Mouse (Mus musculus): Measurements from ENCODE around the gene Csdc2.
"Not testable (repeated sequence)": the region's sequence is repeated elsewhere in the genome, so short reads cannot be mapped to it uniquely, and the experiment has no call there.

The Csdc2 gene

GRCm38 (mm10) chr15:81954151-81954583 is 17.6 kb downstream of the Csdc2 start:
- DNase-seq (ENCODE audit: extremely low spot score, low spot score): no peak

- no peak for DNase-seq (ENCODE audit: extremely low spot score, low spot score)
Measured at GRCm38 (mm10) chr15:81954716-81955115, 18.2 kb downstream of the Csdc2 start.

DNA sequence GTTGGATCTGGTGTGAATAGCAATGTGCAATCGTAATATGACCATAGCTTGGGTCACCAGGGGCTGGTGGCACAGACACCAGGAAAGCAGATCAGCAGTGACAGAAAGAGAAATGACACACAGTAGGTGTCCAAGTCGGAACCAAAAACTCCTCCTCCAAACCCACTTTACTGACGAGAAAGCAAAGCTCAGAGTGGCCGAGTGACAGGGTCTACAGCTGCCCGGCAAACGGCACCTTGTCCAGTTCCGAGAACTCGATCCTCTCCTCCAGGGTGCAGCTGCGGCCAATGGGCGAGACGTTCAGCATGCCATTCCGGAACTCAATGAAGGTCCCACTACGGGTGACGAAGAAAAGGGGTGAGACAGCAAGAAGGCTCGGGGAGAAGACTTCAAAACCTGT is 18.9 kb downstream of the Csdc2 start:
- no peak for DNase-seq (ENCODE audit: extremely low spot score, low spot score)

DNA sequence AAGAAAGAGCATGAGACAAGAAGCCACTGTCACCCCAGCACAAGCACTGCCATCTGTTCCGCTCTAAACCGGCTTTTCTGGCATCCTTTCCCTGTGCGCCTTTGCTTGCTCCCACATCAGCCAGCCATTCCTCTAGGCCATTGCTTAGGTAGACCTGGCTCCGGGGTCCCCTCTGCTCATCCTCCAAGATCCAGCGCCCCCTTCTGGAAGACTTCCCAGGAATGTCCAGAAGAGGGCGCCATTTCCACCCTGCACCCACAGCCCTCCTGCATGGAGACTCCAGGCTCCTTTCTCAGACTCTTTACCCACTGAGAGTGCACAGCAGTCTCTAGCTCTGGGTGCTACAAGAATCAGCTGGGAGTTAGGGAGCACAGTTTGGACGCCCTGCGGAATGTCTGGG is 19.9 kb downstream of the Csdc2 start:
- peak; percentile 57 for DNase-seq (ENCODE audit: extremely low spot score, low spot score)

DNA sequence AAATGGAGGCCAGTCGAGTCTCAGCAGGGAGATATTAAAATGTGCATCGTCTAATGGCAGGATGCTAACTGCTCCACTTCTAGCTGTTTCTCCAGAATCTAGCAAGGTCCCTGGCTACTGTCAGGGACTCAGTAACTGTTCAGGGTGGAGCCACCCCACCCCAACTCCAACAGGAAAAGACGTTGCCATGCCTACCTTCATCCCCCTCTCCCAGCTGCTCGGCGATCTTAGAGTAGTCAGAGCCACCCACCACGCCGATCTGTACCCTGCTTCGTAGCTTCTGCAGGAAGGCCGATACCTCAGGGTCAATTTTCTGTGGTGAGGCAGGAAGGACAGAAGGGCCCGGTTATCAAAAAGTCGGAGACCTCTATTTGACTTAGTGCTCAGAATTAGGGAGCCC is 21.0 kb downstream of the Csdc2 start:
- no peak for DNase-seq (ENCODE audit: extremely low spot score, low spot score)

GRCm38 (mm10) chr15:81958906-81959305 is 22.3 kb downstream of the Csdc2 start:
- no peak for DNase-seq (ENCODE audit: extremely low spot score, low spot score)

DNA sequence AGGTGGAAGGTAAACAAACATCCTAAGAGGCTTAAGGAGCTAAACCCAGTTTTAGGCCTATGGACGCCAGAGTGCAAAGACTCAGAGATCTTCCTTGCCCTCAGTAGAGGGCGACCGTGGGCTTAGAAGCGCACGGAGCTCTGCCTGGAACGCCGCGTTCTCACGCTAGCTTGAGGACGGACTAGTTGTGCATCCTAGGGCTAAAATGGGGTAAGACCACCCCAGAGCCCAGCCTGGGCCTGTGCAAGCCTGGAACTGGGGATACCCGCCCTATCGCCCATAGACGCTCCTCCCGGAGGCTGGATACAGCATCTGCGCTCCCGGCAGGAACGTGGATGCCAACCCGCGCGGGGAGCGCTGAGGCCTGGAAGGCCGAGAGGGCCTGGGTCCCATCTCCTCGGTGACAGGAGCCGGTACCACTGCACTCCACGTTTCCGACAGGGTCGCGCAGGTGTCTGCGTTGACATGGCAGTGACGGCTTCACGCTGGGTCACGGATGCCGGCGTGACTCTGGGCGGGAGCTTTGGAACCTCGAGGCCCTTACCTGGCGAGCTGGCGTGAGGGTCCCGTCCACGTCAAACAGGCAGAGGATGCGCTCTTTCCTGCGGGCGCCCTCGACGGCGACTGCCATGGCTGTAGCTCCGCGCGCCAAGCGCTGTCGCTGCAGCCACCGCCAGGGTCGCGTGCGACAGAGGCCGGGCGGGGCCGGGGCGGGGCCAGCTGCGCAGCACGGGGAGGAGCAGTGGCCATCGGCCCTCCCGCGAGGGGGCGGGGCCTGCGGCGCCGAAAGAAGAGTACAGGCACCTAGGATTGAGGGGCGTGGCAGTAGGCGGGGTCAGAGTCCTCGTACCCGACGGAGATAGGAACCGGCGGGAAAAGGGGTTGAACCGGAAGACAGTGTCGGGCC is 23.9 kb downstream of the Csdc2 start, which contains the start of gene Pmm1:
Gene Pmm1 (minus strand): TSS at position 760 of the 907 bp plus-strand sequence.
- peak; percentile 99 for DNase-seq (ENCODE audit: extremely low spot score, low spot score)

- DNase-seq (ENCODE audit: extremely low spot score, low spot score): no peak
Measured at GRCm38 (mm10) chr15:81961078-81961451, 24.5 kb downstream of the Csdc2 start.

GRCm38 (mm10) chr15:81964262-81964661 is 27.7 kb downstream of the Csdc2 start:
- no peak for DNase-seq (ENCODE audit: extremely low spot score, low spot score)

DNA sequence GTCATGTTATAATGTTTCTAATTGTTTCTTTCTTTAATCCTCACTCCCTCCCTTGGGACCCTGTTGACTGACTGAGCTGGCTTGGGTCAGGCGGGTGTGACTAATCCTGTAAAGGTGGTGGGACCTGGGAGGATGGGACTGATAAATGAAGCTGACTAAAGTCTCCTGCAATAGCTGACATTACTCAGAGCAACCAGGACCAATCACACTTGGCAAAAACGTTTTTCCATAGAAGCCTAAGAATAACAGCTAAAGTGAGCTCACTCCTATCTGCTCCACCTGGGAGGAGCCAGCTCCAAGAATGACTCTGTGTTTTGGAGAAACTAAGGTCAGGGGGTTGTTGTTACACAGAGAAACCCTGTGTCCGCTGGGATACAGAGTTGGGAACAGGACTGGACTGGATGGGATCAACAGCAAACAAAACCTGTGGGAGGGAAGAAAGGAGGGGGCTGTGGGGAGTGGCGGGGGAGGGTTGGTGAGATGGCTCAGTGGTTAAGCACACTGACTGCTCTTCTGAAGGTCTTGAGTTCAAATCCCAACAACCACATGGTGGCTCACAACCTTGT is 28.5 kb downstream of the Csdc2 start:
- DNase-seq (ENCODE audit: extremely low spot score, low spot score): no peak

- DNase-seq (ENCODE audit: extremely low spot score, low spot score): no peak
Measured at GRCm38 (mm10) chr15:81966062-81966829, 29.7 kb downstream of the Csdc2 start.

- DNase-seq (ENCODE audit: extremely low spot score, low spot score): no peak
Measured at GRCm38 (mm10) chr15:81967821-81968220, 31.3 kb downstream of the Csdc2 start.

GRCm38 (mm10) chr15:81968447-81968846 is 31.9 kb downstream of the Csdc2 start:
- DNase-seq (ENCODE audit: extremely low spot score, low spot score): no peak

GRCm38 (mm10) chr15:81969173-81969572 is 32.6 kb downstream of the Csdc2 start:
- DNase-seq (ENCODE audit: extremely low spot score, low spot score): no peak

GRCm38 (mm10) chr15:81969635-81970034 is 33.1 kb downstream of the Csdc2 start:
- not testable (repeated sequence) for DNase-seq (ENCODE audit: extremely low spot score, low spot score)

- DNase-seq (ENCODE audit: extremely low spot score, low spot score): not testable (repeated sequence)
Measured at GRCm38 (mm10) chr15:81970498-81970897, 33.9 kb downstream of the Csdc2 start.

GRCm38 (mm10) chr15:81975156-81975555 is 38.6 kb downstream of the Csdc2 start:
- DNase-seq (ENCODE audit: extremely low spot score, low spot score): not testable (repeated sequence)

DNA sequence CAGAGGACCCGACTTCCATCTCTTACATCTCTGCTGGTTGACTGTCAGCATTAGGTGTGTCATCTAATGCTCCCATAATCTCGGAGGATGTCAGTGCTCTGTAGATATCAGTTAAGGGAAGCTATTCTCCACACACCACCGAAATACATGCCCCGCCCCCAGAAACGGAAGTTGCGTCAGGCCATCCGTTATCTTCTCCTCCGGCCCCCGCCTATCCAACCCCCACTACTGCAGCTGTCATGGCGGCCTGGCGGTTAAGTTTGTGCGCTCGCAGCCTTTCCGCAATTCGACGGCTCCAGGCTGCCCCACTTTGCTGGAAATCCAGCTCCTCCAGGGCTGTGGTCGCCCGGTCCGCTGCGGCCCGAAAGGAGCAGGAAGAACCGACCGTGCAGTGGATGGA is 43.8 kb downstream of the Csdc2 start, which contains the start of gene 1700029P11Rik:
Gene 1700029P11Rik (plus strand): TSS at position 220 of the 400 bp plus-strand sequence.
- DNase-seq (ENCODE audit: extremely low spot score, low spot score): no peak

- no peak for DNase-seq (ENCODE audit: extremely low spot score, low spot score)
Measured at GRCm38 (mm10) chr15:81982173-81982572, 45.6 kb downstream of the Csdc2 start.

GRCm38 (mm10) chr15:81985267-81986161 is 49.0 kb downstream of the Csdc2 start:
- DNase-seq (ENCODE audit: extremely low spot score, low spot score): no peak

GRCm38 (mm10) chr15:81987646-81988045 is 51.1 kb downstream of the Csdc2 start, which contains the start of gene Xrcc6:
Gene Xrcc6 (plus strand): TSS chr15:81987835.
- DNase-seq (ENCODE audit: extremely low spot score, low spot score): no peak
